Mouse (Mus musculus) CD4-positive, CD25-positive, alpha-beta regulatory T cell, adult 2 months (primary cell): ENCODE measurements around the gene Hnrnpa0.

Source experiments
- DNase-seq: peaks from one replicate; pipeline ENCODE4 v3.0.0-alpha.2; 2012; ENCODE audit warnings: low read depth, low spot score

Gene Hnrnpa0

DNA sequence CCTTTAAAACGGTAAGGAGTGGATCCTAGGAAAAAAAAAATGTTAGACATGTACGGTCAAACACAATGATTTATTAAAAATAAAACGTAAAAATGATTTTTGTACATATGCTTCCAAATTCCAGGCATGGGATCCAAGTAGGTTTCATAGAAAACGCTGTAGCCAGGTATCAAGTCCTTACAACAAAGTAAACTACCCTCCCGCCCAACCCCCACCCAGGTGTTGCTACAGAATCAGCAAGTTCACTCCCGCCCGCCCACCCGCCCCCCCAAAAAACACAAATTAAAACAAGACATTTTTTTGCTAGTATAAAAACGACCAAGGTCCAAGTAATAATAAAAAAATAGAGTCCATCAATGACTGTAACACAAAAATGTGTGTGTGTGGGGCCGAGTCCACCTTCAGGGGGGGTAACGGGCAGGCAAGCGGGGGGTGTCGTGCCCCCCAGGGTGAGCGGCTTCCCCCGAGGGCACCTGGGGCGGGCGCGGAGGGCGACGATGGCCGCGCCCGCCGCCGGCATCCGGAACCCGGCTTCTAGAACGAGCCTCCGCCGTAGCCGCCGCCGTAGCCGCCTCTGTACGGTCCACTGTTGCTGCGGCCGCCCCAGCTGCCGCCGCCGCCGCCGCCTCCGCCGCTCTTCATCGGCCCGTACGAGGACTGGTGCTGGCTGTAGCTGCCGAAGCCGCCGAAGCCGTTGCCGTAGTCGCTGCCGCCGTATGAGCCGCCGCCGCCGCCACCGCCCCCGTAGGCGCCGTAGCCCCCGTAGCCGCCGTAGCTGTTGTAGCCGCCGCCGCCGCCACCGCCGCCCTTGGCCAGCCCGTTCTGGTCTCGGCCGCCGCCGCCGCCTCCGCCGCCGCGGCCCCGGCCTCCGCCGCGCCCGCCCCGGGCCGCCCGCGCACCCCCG lies 1.2 kb downstream of the Hnrnpa0 start:
- peak; percentile 61 for DNase-seq

DNA sequence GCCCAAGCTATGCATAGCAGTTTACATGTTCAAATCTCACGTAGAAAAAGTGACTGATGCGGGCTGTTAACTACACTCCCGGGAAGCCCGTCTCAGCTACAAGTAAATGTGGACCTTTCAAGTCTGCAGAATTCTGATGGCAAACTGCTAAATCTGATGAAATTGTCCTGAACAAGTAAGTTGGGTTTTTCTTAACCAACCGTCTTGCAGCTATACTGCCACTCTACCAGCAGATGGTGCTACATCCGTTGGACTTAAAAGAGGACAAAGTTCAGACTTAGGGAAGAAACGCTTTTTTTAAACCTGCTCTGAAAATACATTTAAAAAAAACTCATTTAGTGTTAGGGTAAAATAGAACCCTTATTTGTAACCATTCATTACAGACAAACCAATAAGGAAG lies 2.2 kb downstream of the Hnrnpa0 start:
- DNase-seq: peak; percentile 86

DNA sequence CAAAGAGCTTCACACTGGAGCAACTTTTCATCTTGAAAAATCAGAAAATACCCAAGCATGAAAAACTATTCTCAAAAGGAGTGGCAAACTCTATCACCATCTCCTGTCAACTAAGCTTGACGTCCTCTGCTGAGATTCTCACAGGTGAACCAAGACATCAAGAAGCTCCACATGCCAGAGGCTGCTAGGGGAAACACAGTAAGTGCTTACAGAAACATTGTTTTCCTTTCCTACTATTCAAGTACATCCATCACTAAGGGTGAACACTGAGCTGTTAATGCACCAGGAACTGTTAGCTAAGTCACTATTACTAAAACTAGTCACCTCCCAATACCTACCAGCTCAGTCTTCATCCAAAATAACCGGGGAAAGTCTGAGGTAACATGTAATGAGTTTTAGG lies 3.4 kb downstream of the Hnrnpa0 start:
- no peak for DNase-seq

- no peak for DNase-seq
Measured at GRCm38 (mm10) chr13:58124278-58124677, 4.1 kb downstream of the Hnrnpa0 start.

DNA sequence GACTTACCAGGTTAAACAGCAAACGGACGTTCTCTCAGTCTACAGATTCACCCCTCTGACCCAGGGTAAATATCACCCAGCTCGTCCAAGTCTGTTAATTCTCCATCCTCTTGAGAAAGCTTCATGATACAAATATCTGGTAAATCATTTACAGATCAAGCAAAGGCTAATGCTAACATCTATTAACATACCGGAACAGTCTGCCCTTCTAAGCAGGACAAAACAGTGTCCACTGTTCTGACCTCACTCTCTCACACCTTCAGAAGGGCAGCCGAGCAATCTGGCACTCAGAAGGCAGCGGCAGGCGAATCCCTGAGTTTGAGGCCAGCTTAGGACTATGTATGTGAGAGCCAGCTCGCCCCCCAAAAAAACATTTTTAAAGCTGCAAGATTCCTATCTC lies 5.0 kb downstream of the Hnrnpa0 start:
- DNase-seq: no peak

DNA sequence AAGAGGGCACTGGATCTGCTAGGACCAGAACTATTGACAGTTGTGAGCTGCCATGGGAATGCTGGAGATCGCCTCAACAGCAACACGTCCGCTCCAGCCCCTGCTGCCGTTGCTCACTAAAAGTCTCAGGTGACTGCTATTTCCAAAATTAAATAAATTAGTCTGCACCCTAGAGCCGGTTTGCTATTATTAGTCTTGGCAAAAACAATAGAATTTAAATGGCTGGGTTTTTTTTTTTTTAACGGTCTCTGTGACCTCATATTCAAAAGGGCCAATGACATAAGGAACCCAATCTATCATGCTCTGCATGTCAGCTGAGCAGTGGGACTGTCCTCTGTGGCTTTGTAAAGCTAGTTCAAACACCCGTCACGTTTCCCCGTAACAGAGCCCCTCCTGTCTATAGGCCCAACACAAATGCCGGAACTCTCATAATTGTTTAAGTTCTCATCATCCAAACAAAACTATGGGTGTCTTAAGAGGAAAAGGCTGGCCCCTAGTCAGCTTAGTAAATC lies 5.5 kb downstream of the Hnrnpa0 start:
- DNase-seq: no peak

DNA sequence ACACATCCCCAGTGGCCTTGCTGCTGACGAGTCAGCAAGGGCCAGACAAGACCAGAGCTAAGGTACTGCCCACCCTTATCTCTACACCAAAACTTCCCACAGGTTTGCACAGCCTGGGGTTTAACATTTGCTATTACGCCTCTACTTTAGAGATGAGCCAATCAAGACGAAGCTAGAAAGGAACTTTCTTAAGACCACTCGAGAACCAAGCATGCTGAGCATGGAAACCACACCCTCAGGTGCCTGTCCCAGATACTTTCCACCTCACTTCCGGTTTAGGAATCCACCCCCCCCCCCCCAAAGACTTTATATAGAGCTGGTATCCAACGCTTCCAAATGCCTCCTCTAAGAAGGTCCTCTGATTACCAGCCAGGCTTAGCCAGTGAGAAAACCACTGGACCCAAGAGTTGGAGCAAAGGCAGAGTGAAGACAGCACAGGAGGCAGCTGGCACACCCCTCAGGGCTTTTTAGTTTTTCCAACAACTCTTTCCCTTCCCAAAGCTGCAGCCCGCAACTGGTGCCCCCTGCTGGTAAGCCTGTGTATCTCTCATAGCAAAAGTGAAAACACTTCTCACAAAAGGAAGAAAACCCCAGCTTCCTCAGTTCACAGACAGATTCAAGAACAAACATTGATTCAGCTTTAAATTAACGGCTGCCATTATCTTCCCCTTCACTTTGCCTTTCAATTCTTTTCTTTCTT lies 10.9 kb downstream of the Hnrnpa0 start:
- DNase-seq: peak; percentile 79

DNA sequence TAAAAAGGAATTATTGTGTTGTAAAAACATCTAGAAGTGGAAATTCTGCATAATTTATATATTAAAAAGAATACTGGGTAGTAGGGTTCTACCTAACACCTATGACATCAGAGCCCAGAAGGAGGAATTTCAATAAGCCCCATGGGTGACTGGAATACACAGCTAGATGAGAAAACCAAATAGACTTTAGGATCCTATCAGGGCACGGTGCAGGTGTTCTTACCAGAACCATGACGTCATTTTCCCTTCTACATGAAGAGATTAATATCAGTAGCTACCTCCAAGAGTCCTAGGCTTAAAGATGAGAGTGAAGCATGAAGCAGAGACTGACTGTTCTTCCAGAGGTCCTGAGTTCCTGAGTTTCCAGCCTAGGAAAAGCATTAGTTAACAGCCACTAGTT lies 11.6 kb downstream of the Hnrnpa0 start:
- no peak for DNase-seq

DNA sequence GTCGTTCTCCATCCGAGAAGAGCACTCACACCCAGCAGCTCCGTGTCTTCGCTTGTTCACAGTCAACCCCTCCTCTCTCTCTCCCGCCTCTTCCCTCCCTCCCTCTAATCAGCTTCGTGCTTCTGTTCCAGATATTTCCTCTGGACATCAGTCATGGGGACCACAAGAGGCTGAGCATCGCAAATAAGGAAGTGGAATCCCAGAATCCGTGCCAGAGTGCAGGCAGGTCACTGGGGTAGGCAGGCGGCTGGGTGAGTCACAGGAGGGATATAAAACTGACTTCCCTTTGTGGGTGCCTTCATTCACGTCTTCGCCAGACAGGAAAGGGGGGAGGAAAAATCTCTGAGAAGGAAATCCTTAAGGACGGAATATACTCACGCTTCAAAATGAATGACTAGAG lies 13.1 kb downstream of the Hnrnpa0 start:
- DNase-seq: no peak

DNA sequence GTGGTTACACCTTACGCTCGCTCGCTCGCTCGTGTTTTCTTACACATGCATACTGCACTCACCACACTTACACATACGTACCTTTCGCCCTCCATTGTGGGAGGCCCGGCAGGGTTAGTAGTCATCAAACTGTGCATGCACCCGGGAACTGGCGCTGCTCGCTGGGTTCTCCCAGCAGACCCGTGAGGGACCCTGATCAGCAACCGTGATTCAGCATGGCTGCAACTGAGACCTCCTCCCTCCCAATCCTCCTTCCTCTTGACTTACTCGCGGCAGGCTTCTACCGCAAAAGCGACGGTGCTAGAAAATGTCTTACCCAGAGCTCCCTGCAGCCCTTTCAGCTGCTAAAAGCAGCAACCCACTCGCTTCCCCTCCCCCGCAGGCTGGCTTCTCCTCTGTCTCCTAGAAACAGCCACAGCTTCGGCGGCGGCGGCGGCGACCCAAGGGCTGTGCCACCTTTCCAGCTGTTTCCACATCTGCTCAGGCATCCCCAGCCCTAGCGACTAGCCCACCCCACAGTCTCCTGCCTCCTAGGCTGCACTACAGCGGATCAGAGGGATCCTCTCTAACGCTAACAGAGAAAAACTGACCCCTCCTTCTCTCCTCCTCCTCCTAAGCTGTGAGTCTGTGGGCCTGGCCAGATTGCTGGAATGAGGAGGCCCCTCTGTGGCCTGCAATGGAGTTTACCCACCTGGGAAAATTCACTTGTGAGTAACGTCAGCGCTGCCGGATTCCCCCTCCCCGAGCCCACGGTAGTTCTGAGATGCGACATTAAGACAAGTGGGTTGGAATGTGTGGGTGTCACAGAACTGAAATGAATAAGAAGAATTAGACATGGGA lies 15.1 kb downstream of the Hnrnpa0 start, which contains the start of gene Klhl3:
Klhl3 (minus strand) TSS at position 532 of the 840 bp plus-strand sequence.
- peak; percentile 83 for DNase-seq

GRCm38 (mm10) chr13:58112601-58113041 lies 15.7 kb downstream of the Hnrnpa0 start:
- DNase-seq: no peak

- no peak for DNase-seq
Measured at GRCm38 (mm10) chr13:58112191-58112590, 16.2 kb downstream of the Hnrnpa0 start.

DNA sequence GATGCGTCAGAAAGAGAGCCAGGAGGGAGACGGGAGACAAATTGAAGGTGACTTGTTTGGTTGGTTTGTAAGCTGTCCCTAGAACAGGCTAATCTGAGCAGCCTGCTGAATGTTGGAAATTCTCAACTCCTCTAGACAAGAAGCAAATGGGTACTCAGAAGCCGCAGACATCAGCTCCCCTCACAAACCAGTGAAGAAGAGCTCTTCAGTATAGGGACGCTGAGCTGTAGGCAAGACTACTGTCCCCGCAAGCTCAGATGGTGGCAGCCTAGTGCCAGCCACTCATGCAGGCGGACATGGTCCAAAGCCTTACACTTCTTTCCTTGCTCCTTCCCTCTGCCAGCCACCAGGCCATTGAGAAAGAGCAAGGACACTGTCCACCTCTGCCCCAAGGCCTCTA lies 17.1 kb downstream of the Hnrnpa0 start:
- no peak for DNase-seq

GRCm38 (mm10) chr13:58090643-58091042 lies 37.7 kb downstream of the Hnrnpa0 start:
- DNase-seq: no peak

- no peak for DNase-seq
Measured at GRCm38 (mm10) chr13:58084396-58084795, 44.0 kb downstream of the Hnrnpa0 start.

DNA sequence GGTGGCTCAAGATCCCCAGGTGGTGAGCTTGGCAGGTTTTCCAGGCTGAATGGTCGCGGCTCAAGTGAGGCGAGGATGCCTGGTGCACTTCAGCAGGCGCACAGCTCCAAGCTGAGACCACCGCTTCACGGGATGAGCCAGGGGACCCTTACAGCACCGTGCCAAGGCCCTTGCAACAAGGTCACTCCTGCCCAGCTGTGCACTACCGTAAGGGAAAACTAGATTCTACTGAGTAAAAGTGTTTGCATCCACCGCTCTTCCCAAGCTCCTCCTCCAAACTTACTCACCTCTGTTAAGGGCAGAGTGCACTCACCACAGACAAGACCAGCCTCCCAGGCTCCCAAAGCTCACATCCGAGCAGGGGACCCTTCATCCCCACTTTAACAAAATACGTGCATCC lies 44.8 kb downstream of the Hnrnpa0 start:
- DNase-seq: no peak

DNA sequence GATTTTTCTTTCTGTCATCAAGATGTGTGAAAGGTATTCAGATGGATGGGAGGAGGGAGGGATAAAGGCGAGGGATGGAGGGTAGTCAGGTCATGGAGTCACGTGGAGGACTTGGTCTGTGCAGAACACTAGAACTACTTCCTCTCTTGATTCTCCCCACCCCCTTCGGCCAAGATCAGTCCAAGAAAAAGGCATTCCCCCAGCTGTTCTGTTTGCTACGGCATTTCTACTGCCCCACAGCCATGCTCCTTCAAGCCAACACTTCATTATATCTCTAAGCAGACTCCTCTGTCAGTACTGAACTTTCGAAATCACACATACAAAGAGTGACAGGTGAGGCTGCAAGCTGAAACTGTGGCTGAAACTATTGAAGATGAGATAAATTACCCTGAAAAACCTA lies 45.3 kb downstream of the Hnrnpa0 start:
- DNase-seq: no peak

DNA sequence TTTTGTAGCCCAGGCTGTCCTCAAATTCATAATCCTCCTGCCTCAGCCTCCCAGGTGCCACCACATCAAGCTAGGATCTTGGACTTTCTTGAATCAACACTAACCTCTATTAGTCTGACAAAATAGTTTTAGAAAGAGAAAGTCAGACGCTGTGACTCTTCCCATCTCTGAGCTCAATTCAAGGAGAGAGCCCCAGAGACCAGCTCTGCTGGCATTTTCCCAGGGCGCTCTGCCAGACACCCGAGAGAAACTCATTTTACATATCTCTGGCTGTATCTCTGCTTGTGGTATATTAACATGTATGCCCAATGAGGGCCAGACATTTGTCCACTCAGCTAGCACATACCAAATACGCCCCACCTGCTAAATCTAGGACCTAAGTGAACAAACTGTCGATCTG lies 50.0 kb downstream of the Hnrnpa0 start:
- no peak for DNase-seq
